Mouse (Mus musculus) cerebellum, postnatal 14 days (tissue): ENCODE data around the gene Map6.
"Not testable (repeated sequence)": the region's sequence is repeated elsewhere in the genome, so short reads cannot be mapped to it uniquely, and the experiment has no call there.

Experiments
- DNase-seq, 2 experiments: peaks; one replicate each; pipeline ENCODE4 v3.0.0; 2021; ENCODE audit warnings: mixed read lengths in 2 of 2

Gene Map6

DNA sequence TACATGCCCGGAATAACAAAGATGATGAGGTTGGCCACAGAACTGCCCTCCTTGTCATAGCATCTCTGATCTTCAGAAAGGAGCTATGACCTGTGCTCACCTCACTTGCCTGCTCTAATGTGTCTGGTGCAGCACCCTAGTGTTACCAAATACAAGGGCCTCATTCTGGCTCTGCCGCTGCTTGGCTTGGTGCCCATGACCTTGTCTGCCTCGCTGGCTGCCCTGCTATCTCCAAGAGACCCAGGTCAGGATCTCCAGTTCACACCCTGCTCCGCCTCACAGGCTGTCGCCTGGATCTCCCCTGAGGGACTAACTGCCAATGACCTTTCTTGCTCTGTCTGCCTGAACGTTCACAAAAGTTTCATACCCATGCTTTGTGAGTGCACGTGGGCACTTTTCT, 90.0 kb downstream of the Map6 start:
- no peak for DNase-seq

DNA sequence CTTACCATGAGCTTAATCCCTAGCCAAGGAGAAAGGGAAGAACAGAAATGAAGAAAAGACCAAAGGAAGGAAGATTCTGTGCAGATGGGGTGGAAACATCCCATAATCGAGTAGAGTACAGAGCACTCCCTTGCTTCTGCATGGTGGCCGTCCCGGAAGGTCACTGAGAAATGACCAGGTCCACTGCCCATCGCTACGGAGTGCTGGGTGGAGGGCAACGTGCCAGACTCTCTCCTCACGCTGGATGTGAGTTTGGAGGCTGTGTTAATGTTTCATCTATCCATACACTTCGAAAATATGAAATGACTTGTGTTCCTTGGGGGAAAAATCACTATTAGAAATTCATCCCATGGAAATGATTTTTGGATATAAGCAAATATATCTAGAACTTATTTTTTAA, 91.1 kb downstream of the Map6 start:
- DNase-seq, result no peak

DNA sequence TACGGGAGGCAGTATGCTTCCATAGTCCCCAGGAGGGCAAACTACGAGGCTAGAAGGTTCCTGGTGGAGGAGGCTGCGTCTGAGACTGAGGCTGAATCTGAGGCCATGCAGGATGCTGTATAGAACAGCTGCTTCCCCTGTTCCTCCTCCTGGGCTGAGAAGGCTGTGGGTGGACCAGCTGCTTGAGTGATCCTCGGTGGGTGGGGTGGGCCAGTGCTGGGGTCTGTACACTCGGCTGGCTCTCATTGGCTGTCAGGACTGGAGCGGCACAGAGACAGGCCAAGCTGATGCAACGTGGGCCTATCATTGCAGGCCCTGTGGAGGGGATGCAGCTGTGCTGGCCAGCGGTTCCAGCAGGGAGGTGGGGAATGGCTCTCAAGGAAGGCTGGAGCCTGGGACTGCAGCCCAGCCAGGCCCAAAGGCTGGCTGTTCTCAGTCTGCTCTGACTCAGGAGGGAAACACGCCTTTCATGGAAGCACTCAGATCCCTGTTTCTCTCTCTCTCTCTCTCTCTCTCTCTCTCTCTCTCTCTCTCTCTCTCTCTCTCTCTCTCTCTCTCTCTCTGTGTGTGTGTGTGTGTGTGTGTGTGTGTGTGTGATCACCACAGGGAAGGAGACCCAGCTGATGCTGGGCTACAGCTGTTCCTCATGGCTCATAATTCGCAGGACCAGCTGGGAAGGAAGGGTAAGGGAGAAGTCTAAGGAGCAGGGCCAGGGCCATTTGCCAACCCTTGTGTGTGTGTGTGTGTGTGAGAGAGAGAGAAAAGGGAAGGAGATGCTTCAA, 93.0 kb downstream of the Map6 start:
- peak; percentile 59 to 82 for DNase-seq

DNA sequence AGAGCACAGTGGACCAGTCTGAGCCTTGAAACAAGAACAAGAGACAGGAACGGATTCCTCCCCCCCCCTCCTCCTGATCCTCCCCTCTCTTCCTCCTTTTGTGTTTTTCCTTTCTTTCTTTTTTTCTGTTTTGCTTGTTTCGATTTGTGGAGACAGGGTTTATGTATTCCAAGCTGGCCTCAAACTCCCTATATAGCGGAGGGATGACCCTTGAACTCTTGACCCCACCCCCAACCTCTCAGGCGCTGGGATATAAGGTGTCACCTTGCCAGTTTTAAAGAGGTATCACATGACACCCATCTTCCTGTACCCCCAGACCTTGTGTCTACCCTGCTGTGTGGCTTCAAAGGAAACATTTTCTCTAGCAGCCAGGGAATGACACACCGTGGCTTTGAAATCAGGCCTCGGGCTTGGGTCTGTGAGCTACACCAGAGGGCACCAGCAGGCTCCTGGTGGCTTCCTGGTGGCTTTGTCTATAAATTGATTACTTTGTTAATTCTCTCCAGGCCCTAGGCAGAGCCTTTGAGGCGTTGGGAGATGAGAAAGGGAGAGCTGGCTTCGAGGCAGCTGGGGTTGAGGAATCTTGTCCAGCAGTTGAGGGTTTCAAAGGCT, 93.7 kb downstream of the Map6 start:
- DNase-seq, result no peak

DNA sequence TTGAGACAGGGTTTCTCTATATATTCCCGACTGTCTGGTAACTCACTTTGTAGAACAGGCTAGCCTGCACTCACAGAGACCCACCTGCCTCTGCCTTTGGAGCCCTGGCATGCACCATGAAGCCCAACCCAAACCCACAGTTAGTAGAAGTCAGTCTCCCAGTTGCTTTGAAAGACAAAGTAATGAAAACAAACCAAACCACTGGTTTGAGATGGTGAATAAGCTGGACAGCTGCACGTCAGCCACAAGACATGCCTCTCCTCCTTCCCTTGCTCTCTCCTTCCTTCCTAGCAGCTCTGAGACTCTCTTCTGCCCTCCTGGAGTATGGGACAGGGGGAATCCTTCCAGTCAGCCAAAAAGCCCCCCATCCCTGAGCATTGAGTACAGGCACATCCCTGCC, 94.9 kb downstream of the Map6 start:
- no peak for DNase-seq

DNA sequence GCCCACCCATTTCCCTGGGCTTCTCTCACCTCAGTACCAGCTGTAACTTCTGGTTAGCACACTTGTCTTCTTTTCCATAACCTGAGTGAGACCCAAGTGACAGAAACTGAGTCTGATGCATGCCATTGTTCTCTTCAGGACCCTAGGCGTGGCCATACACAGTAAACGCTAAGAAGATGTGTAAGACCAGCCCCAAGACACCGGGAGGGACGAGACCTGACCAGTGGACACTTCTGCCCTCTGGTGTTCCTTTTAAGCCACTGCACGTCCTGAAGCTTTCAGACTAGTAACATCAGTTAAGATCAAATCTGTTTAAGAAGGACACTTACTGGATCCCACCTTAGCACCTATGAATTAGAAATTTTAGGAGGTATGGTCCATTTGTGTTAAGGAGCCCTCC, 97.8 kb downstream of the Map6 start:
- DNase-seq, result peak; percentile 84 to 85

DNA sequence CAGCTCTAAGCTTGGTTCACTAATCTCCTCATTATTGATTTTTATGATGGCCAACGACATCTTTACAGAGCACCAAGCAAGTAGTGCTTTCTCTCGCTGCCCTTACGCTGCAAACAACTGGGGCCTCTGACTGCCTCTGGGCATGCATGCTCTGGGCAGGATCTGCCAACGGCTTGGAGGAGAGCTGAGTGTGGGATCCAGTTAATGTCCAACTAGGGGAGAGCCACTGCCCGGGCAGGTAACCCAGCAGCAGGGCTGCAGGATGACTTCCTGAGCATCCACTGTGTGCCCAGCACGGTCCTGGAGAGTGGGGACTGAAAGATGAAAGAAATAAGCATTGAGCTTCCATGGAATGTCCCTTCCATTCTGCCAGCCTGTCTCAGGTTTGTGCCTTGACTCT, 99.5 kb downstream of the Map6 start:
- DNase-seq, result no peak

DNA sequence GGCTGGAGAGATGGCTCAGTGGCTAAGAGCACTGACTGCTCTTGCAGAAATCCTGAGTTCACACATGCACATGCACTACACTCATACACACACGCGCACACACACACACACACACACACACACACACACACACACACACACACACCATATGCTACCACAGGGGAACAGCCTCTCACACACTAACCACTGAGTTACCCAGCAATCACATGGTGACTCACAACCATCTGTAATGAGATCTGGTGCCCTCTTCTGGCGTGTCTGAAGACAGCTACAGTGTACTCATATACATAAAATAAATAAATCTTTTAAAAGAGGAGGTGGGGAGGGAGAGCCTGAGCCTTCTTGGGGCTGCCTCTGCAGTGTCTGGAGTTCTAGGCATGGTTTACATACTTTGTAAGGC, 107.1 kb downstream of the Map6 start:
- not testable (repeated sequence) for DNase-seq

DNA sequence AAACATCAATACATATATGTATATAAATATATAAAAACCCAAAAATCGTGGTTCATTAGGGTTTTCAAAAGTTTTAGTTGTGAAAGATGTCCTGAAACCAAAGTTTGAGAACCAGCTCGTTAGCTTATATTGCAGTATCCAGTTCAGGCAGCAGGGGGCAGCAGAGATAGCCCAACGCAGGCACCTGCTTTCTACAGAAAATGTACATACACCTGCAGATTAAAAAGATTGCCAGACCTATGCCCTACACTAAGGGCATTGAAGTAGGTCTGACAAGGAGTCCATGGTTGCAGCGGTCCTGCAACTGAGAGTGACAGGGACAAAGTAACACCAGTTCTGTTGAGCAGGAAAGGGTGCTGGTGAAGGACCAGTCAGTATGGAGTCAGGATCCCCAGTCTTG, 108.2 kb downstream of the Map6 start:
- peak; percentile 91 for DNase-seq

DNA sequence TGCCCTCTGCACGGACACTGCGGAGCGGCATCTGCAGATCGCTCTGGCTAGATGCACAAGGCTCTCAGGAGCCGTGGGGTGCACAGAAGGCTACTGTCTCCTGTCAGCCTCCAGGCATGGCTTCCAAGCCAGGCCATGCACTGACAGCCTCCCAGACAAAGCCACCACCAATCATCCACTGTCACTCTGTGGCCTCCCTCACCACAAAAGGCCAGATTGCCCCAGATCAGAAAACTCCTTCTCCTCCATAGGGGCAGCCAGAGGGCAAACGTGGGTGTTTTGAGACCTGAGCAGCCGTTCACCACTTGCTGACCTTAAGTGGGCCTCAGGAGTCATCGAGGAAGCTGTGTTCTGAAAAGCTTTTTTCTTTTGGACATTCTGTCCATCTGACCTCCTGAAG, 111.6 kb downstream of the Map6 start:
- no peak for DNase-seq

DNA sequence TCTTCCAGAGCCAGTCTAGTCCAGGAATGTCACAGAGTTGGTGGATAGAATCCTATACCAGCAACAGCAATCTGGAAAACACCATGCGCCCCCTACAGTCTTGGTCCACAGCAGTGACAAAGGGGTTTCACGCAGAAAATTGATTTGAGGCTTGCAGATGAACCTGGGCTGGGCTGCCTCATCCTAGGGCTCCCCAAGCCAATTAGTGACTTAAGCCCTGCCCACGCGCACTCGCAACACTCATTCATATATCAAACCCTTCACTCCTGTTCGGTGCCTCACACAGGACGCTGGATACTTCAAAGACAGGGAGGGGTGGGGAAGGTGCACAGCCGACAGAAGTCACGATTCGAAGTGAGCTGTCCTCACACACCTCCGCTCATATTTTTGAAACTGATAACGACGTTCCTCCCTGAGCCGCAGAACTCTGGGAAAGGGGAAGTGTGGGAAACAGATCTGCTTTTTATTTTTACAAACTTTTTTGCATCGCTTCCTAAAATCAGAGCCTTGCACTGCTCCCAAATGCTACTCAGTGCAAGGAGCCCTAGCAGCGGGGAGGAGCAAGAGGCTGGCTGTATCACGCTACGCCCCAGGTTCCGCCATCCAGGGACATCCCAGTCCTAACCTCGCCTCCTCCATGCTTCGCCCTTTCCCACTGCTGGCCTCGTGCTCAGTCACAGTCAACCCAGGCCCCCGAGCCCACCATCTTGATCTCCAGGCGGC, 113.4 kb downstream of the Map6 start:
- peak; percentile 67 to 73 for DNase-seq

DNA sequence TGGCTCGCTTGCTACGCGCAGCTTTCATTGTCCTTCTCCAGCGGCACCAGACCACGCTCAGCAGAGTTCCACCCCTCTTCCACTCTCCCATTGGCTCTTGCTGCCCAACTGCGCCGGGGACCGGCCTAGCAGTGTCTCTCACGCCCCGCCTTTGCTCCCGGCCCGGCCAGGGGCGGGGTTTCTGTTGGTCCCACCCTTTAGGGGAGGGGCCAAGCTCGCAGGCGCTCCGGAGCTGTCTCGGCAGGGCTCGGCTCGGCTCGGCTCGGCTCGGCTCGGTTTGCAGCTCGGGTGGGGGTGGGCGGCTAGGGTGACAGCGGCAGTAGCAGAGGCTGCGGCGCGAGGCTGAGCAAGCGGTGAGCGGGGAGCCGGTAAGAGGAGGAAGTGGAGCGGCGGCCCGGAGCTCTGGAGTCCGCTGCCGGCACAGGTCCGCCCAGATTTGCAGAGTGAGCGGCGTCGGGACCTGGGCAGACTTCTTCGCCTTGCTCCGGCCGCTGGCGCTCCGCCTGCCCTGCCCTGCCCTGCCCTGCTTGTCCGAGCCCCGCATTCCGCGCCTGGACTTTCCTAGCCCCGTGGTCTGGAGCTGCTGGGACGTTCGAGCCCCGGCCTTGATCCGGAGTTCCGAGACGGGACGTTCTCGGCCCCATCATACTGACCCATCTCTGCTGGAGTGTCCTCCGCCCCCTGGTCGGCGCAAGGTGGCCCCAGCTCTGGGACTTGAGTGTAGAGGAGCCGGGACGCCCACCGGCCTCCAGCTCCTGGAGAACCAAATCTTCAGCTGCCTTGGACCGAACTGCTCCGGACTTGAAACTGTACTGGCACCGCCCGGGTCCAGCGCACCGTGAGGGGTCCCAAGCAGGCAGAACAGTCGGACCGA, 114.2 kb downstream of the Map6 start, which contains the start of gene Gdpd5:
TSS of gene Gdpd5 (plus strand) at position 201 of the 874 bp plus-strand sequence.
- DNase-seq, result peak; percentile 100

DNA sequence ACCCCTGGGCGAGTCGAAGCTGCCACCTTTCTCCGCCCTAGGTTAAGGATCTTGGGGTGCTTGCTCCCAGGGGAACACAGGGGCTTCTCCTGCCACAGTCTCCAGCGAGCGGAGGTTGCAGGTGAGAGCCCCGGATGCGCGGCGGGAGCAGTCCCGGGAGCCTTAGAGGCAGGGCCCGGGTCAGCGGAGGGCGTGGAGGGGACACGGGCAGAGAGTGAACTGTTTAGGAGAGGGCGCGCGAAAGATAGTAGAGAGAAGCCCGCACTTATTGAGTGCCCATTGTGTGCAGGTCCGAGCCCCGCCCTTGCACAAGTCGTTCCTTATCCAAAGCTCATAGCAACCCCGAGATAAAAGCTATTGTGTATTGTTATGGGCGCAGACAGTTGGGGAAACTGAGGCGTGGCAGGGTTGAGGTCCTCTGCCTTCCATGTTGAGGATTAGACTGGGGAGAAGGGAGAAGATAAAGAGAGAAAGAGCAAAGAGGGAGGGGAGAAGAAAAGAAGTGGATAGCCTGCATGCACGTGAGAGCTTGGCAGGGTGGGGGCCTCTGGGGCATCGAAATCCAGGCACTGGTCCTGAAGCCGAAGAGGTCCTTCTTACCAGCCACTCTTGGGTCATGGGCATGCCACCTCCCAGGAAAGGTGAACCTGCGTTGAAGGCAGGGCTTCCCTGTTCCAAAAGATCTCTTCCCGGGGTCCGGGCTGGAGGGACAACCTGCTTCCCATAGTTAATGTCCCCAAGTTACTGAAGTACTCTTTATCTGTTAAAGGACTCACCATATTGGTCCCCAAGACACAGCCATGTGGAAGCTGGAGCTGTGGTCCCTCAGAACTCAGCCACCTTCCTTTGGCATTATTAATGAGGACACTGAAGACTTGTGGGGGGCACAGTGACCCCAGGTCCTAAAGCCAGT, 115.1 kb downstream of the Map6 start:
- no peak for DNase-seq

DNA sequence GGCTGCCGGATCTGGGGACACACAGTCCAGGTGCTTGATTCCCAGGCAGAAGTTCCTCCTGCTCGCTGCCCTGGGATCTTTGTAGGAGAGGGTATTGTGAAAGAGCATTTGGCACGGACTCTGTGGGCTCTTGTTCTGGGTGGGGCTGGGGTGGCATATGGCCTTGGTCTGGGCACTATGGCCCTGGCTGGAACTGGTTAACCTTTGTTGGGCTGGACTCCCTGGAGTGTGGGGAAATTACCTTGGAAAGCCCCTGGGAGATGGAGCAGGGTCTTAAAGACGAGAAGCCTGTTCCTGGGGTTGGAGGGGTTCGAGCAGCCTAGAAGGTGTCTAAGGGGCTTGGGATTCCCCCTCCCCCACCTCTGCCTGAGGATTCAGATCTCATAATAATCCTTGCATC, 116.0 kb downstream of the Map6 start:
- DNase-seq, result no peak

DNA sequence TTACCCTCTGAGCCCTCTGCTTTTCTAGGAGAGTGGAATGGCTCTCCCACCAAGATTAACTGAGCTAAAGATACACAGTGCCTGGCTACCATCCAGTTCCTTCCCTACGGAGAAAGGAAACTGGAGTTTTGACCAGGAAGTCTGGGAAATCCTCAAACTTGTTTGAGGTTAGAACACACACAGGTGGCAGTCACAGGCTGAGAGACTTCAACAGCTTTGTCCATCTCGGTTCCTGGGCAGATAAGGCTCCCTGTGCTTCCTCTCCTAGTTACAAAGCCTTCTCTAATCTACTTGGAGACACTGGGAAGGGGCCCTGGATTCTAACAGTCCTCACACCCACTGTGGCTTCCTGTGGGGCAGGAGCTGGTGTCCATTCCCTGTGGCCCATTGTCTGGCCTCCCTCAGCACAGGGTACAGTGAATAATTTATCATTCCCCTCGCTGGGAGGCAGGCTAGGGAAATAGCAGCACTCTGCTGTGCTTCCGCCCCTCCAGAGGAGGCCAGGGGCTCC, 116.9 kb downstream of the Map6 start:
- DNase-seq, result no peak

DNA sequence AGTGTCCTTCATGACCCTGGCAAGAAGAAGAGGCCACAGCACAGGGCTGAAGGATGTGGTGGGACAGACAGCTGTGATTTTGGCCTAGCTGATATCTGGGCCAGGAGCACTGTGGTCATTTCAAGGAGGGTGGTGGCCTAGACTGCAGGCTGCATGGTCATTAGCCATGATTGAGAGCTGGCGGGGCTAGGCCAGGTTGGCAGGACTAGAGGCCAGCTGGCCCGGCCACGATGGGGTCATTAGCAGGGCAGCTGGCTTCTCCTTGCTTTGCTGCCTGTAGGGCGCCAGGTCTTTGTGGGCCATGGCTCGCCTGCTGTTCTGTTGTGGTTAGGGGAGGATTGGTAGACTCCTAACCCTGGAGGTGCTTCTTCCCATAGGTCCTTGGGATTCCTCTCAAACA, 118.8 kb downstream of the Map6 start:
- DNase-seq, result peak; percentile 76 to 77
